Mouse (Mus musculus): ENCODE data around the gene Amfr. TPM values are rescaled to one million over a fixed set of nuclear protein-coding genes. Genes with fewer than 3 reads are reported as not detected.

Amfr gene
- polyA plus RNA-seq, 1 experiment from 2014 or later, result 64.3 TPM

GRCm38 (mm10) chr8:93950133-93950532, 62.5 kb downstream of the Amfr start:
- Histone ChIP-seq H3K27me3 (no peaks in the 10 kb centered on the region), H3K4me2 (no peak overlapping the region), H3K9ac (no peak overlapping the region), H3K4me1 (replicated peaks) (no peaks in the 10 kb centered on the region), H3K4me3 (no peak overlapping the region), H3K9me3 (no peaks in the 10 kb centered on the region), H3K27ac (no peak overlapping the region), H3K36me3 (peaks cover 92% of the 10 kb centered on the region)
- no peak for ATAC-seq (ENCODE audit: low FRiP score)
- WGBS, result 88% methylated on average over 14 of the region's 14 CpGs

- ATAC-seq (ENCODE audit: low FRiP score), result no peak
- Histone ChIP-seq H3K36me3 (peaks cover 73% of the 10 kb centered on the region), H3K4me2 (no peak overlapping the region), H3K4me3 (no peak overlapping the region), H3K27ac (no peak overlapping the region), H3K27me3 (no peaks in the 10 kb centered on the region), H3K9me3 (no peaks in the 10 kb centered on the region), H3K9ac (no peak overlapping the region), H3K4me1 (replicated peaks) (0 out of 2 replicates have a peak, but pooled peaks cover 4% of the 10 kb centered on the region)
- 100% methylated on average over 1 of the region's 1 CpGs for WGBS
Observed at GRCm38 (mm10) chr8:93946397-93946796, 66.2 kb downstream of the Amfr start.

- WGBS, result 74% methylated on average over 4 of the region's 4 CpGs
- no peak for ATAC-seq (ENCODE audit: low FRiP score)
- Histone ChIP-seq H3K9me3 (no peaks in the 10 kb centered on the region), H3K36me3 (peaks cover 67% of the 10 kb centered on the region), H3K4me2 (no peak overlapping the region), H3K4me1 (replicated peaks) (0 out of 2 replicates have a peak, but pooled peaks cover 4% of the 10 kb centered on the region), H3K9ac (no peak overlapping the region), H3K27ac (no peak overlapping the region), H3K4me3 (no peak overlapping the region), H3K27me3 (no peaks in the 10 kb centered on the region)
Observed at GRCm38 (mm10) chr8:93945781-93946180, 66.9 kb downstream of the Amfr start.

- Histone ChIP-seq H3K36me3 (peaks cover 31% of the 10 kb centered on the region), H3K4me1 (replicated peaks) (peaks cover 8% of the 10 kb centered on the region; the same call in 1 of the 2 replicates), H3K9ac (no peak overlapping the region), H3K9me3 (no peaks in the 10 kb centered on the region), H3K27me3 (no peaks in the 10 kb centered on the region), H3K4me2 (no peak overlapping the region), H3K27ac (no peak overlapping the region), H3K4me3 (no peak overlapping the region)
- WGBS, result 79% methylated on average over 4 of the region's 4 CpGs
- ATAC-seq (ENCODE audit: low FRiP score), result no peak
Observed at GRCm38 (mm10) chr8:93941636-93942054, 71.0 kb downstream of the Amfr start.

GRCm38 (mm10) chr8:93940542-93941423, 71.9 kb downstream of the Amfr start:
- 78% methylated on average over 11 of the region's 11 CpGs for WGBS
- no peak overlapping the region for H3K4me2 ChIP-seq
- H3K4me1 ChIP-seq (replicated peaks), result peaks cover 8% of the 10 kb centered on the region; the same call in 1 of the 2 replicates
- H3K27ac ChIP-seq, result no peak overlapping the region
- no peaks in the 10 kb centered on the region for H3K27me3 ChIP-seq
- no peak overlapping the region for H3K4me3 ChIP-seq
- no peak overlapping the region for H3K9ac ChIP-seq
- no peaks in the 10 kb centered on the region for H3K9me3 ChIP-seq
- ATAC-seq (ENCODE audit: low FRiP score), result no peak
- peaks cover 23% of the 10 kb centered on the region for H3K36me3 ChIP-seq

GRCm38 (mm10) chr8:93938193-93938592, 74.4 kb downstream of the Amfr start:
- peaks cover 6% of the 10 kb centered on the region for H3K36me3 ChIP-seq
- H3K4me1 ChIP-seq (replicated peaks), result peaks cover 16% of the 10 kb centered on the region
- H3K4me3 ChIP-seq, result no peak overlapping the region
- H3K4me2 ChIP-seq, result no peak overlapping the region
- no peak for ATAC-seq (ENCODE audit: low FRiP score)
- H3K9me3 ChIP-seq, result no peaks in the 10 kb centered on the region
- no peak overlapping the region for H3K9ac ChIP-seq
- no peaks in the 10 kb centered on the region for H3K27me3 ChIP-seq
- no peak overlapping the region for H3K27ac ChIP-seq
- 85% methylated on average over 3 of the region's 3 CpGs for WGBS

- Histone ChIP-seq H3K27ac (no peak overlapping the region), H3K27me3 (no peaks in the 10 kb centered on the region), H3K36me3 (peaks cover 7% of the 10 kb centered on the region), H3K9ac (no peak overlapping the region), H3K4me3 (no peak overlapping the region), H3K9me3 (no peaks in the 10 kb centered on the region), H3K4me2 (no peak overlapping the region), H3K4me1 (replicated peaks) (peaks cover 31% of the 10 kb centered on the region)
- WGBS, result 92% methylated on average over 2 of the region's 2 CpGs
- ATAC-seq (ENCODE audit: low FRiP score), result no peak
Observed at GRCm38 (mm10) chr8:93933288-93933687, 79.4 kb downstream of the Amfr start.

- Histone ChIP-seq H3K36me3 (peaks cover 7% of the 10 kb centered on the region), H3K4me1 (replicated peaks) (peaks cover 31% of the 10 kb centered on the region), H3K27ac (no peak overlapping the region), H3K4me3 (no peak overlapping the region), H3K9me3 (no peaks in the 10 kb centered on the region), H3K4me2 (no peak overlapping the region), H3K27me3 (no peaks in the 10 kb centered on the region), H3K9ac (no peak overlapping the region)
- ATAC-seq (ENCODE audit: low FRiP score), result peak; percentile 47; the same call in 1 of the 2 replicates
- WGBS, result 29% methylated on average over 6 of the region's 6 CpGs
Observed at GRCm38 (mm10) chr8:93932873-93933272, 79.8 kb downstream of the Amfr start.

GRCm38 (mm10) chr8:93931336-93931735, 81.3 kb downstream of the Amfr start:
- ATAC-seq (ENCODE audit: low FRiP score), result no peak
- peak overlapping the region; percentile 40 for H3K27ac ChIP-seq

GRCm38 (mm10) chr8:93929233-93929632, 83.4 kb downstream of the Amfr start:
- no peak overlapping the region for H3K9ac ChIP-seq
- H3K27me3 ChIP-seq, result no peaks in the 10 kb centered on the region
- 90% methylated on average over 4 of the region's 4 CpGs for WGBS
- no peak overlapping the region for H3K4me2 ChIP-seq
- no peak overlapping the region for H3K4me3 ChIP-seq
- no peak; the same call in 1 of the 2 replicates for ATAC-seq (ENCODE audit: low FRiP score)
- H3K27ac ChIP-seq, result peak overlapping the region; percentile 18; the same call in 1 of the 2 replicates
- H3K4me1 ChIP-seq (replicated peaks), result peaks cover 38% of the 10 kb centered on the region
- H3K9me3 ChIP-seq, result no peaks in the 10 kb centered on the region
- peaks cover 23% of the 10 kb centered on the region for H3K36me3 ChIP-seq

More at GRCm38 (mm10) chr8:93931336-93931735, 81.3 kb downstream of the Amfr start:
- no peak overlapping the region for H3K4me3 ChIP-seq
- peaks cover 21% of the 10 kb centered on the region for H3K36me3 ChIP-seq
- no peak overlapping the region for H3K9ac ChIP-seq
- H3K9me3 ChIP-seq, result no peaks in the 10 kb centered on the region
- WGBS, result 64% methylated on average over 6 of the region's 6 CpGs
- peaks cover 31% of the 10 kb centered on the region for H3K4me1 ChIP-seq (replicated peaks)
- no peaks in the 10 kb centered on the region for H3K27me3 ChIP-seq
- no peak overlapping the region for H3K4me2 ChIP-seq

- peaks cover 20% of the 10 kb centered on the region for H3K36me3 ChIP-seq
- no peak overlapping the region for H3K4me2 ChIP-seq
- H3K27ac ChIP-seq, result no peak overlapping the region
- H3K4me1 ChIP-seq (replicated peaks), result peaks cover 54% of the 10 kb centered on the region
- H3K27me3 ChIP-seq, result no peaks in the 10 kb centered on the region
- H3K9ac ChIP-seq, result no peak overlapping the region
- no peak for ATAC-seq (ENCODE audit: low FRiP score)
- H3K9me3 ChIP-seq, result no peaks in the 10 kb centered on the region
- H3K4me3 ChIP-seq, result no peak overlapping the region
- WGBS, result 26% methylated on average over 3 of the region's 3 CpGs
Observed at GRCm38 (mm10) chr8:93925513-93925912, 87.1 kb downstream of the Amfr start.

GRCm38 (mm10) chr8:93923897-93924334, 88.7 kb downstream of the Amfr start:
- 76% methylated on average over 7 of the region's 7 CpGs for WGBS
- Histone ChIP-seq H3K9ac (no peak overlapping the region), H3K9me3 (no peaks in the 10 kb centered on the region), H3K4me2 (no peak overlapping the region), H3K4me3 (no peak overlapping the region), H3K27ac (peak overlapping the region; percentile 50; the same call in 1 of the 2 replicates), H3K27me3 (no peaks in the 10 kb centered on the region), H3K36me3 (peaks cover 20% of the 10 kb centered on the region), H3K4me1 (replicated peaks) (peaks cover 64% of the 10 kb centered on the region)
- ATAC-seq (ENCODE audit: low FRiP score), result no peak

Data from hindbrain, embryonic 13.5 days (tissue).